Mouse (Mus musculus): ENCODE data around the gene Grb14.

Gene Grb14

DNA sequence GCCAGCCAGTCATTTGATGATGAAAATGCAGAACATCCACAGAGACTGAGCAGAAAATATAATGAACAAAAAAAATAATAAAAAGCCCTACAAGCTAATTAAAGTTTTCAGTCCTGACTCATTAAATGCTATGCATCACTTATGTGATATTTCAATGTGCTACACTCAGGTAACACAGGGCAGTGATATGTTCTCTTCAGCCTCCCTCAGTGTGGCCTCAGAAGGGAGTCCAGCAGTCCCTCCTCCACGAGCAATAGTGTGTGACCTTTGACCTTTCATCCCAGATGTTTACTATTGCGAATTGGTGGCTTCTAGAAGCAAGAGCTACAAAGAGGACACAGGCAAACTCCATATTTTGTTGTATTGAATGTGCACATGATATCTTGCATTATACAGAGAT, 146.5 kb downstream of the Grb14 start:
- no peak for DNase-seq (ENCODE audit: low read depth, low spot score)
